Mouse (Mus musculus): ENCODE data around the gene Grk3. TPM values are rescaled to one million over a fixed set of nuclear protein-coding genes. Genes with fewer than 3 reads are reported as not detected.

The Grk3 gene
- polyA plus RNA-seq, 1 experiment from 2014 or later: 14.1 TPM

GRCm38 (mm10) chr5:113031201-113031754, 15.7 kb upstream of the Grk3 start:
- H3K9me3 ChIP-seq (replicated peaks): no peaks in the 10 kb centered on the region
- 76% methylated on average over 15 of the region's 15 CpGs for WGBS
- no peak overlapping the region for H3K4me2 ChIP-seq
- no peak overlapping the region for H3K9ac ChIP-seq
- H3K36me3 ChIP-seq: no peaks in the 10 kb centered on the region
- H3K4me3 ChIP-seq: no peak overlapping the region
- H3K4me1 ChIP-seq (replicated peaks): peaks cover 19% of the 10 kb centered on the region
- H3K27me3 ChIP-seq (replicated peaks): 0 out of 2 replicates have a peak, but pooled peaks cover 4% of the 10 kb centered on the region
- H3K27ac ChIP-seq (ENCODE audit: poor library complexity, severe bottlenecking): no peak overlapping the region
- no peak for ATAC-seq (ENCODE audit: insufficient number of reproducible peaks, low FRiP score)

- Histone ChIP-seq H3K4me1 (replicated peaks) (peaks cover 7% of the 10 kb centered on the region), H3K4me2 (no peak overlapping the region), H3K9me3 (replicated peaks) (no peaks in the 10 kb centered on the region), H3K27ac (ENCODE audit: poor library complexity, severe bottlenecking) (no peak overlapping the region), H3K4me3 (no peak overlapping the region), H3K9ac (no peak overlapping the region), H3K27me3 (replicated peaks) (0 out of 2 replicates have a peak, but pooled peaks cover 4% of the 10 kb centered on the region), H3K36me3 (no peaks in the 10 kb centered on the region)
- 60% methylated on average over 3 of the region's 3 CpGs for WGBS
- no peak for ATAC-seq (ENCODE audit: insufficient number of reproducible peaks, low FRiP score)
Observed at GRCm38 (mm10) chr5:113030082-113030481, 14.5 kb upstream of the Grk3 start.

- H3K4me2 ChIP-seq: no peak overlapping the region
- no peaks in the 10 kb centered on the region for H3K9me3 ChIP-seq (replicated peaks)
- no peaks in the 10 kb centered on the region for H3K36me3 ChIP-seq
- H3K27me3 ChIP-seq (replicated peaks): no peaks in the 10 kb centered on the region
- no peak overlapping the region for H3K4me3 ChIP-seq
- no peak overlapping the region for H3K27ac ChIP-seq (ENCODE audit: poor library complexity, severe bottlenecking)
- ATAC-seq (ENCODE audit: insufficient number of reproducible peaks, low FRiP score): no peak
- WGBS: 76% methylated on average over 5 of the region's 5 CpGs
- no peak overlapping the region for H3K9ac ChIP-seq
- peaks cover 9% of the 10 kb centered on the region; the same call in 1 of the 2 replicates for H3K4me1 ChIP-seq (replicated peaks)
Observed at GRCm38 (mm10) chr5:113026706-113027105, 11.1 kb upstream of the Grk3 start.

GRCm38 (mm10) chr5:113024154-113024764, 8.7 kb upstream of the Grk3 start:
- no peaks in the 10 kb centered on the region for H3K27me3 ChIP-seq (replicated peaks)
- H3K4me2 ChIP-seq: peak overlapping the region; percentile 12
- H3K9ac ChIP-seq: no peak overlapping the region
- H3K36me3 ChIP-seq: no peaks in the 10 kb centered on the region
- H3K4me3 ChIP-seq: no peak overlapping the region
- 0 out of 2 replicates have a peak, but pooled peaks have one; percentile 38 for ATAC-seq (ENCODE audit: insufficient number of reproducible peaks, low FRiP score)
- peaks cover 9% of the 10 kb centered on the region; the same call in 1 of the 2 replicates for H3K4me1 ChIP-seq (replicated peaks)
- H3K9me3 ChIP-seq (replicated peaks): no peaks in the 10 kb centered on the region
- no peak overlapping the region for H3K27ac ChIP-seq (ENCODE audit: poor library complexity, severe bottlenecking)
- WGBS: 39% methylated on average over 18 of the region's 18 CpGs

GRCm38 (mm10) chr5:113018190-113018589, 2.6 kb upstream of the Grk3 start:
- Histone ChIP-seq H3K27me3 (replicated peaks) (no peaks in the 10 kb centered on the region), H3K36me3 (no peaks in the 10 kb centered on the region), H3K4me2 (peak overlapping the region; percentile 0; the same call in 1 of the 2 replicates), H3K4me3 (no peak overlapping the region), H3K4me1 (replicated peaks) (peaks cover 39% of the 10 kb centered on the region), H3K9ac (no peak overlapping the region), H3K9me3 (replicated peaks) (no peaks in the 10 kb centered on the region), H3K27ac (ENCODE audit: poor library complexity, severe bottlenecking) (0 out of 2 replicates have a peak overlapping the region, but pooled peaks have one; percentile 17)
- 38% methylated on average over 8 of the region's 8 CpGs for WGBS
- ATAC-seq (ENCODE audit: insufficient number of reproducible peaks, low FRiP score): no peak

- ATAC-seq (ENCODE audit: insufficient number of reproducible peaks, low FRiP score): no peak
- H3K9me3 ChIP-seq (replicated peaks): no peaks in the 10 kb centered on the region
- H3K27ac ChIP-seq (ENCODE audit: poor library complexity, severe bottlenecking): no peak overlapping the region
- no peak overlapping the region for H3K9ac ChIP-seq
- H3K27me3 ChIP-seq (replicated peaks): no peaks in the 10 kb centered on the region
- H3K36me3 ChIP-seq: 0 out of 2 replicates have a peak, but pooled peaks cover 4% of the 10 kb centered on the region
- no peak overlapping the region for H3K4me2 ChIP-seq
- 84% methylated on average over 1 of the region's 1 CpGs for WGBS
- H3K4me1 ChIP-seq (replicated peaks): peaks cover 39% of the 10 kb centered on the region
- H3K4me3 ChIP-seq: no peak overlapping the region
Observed at GRCm38 (mm10) chr5:113017004-113017403, 1.4 kb upstream of the Grk3 start.

GRCm38 (mm10) chr5:113014808-113015235, 769 bp downstream of the Grk3 start:
- 0 out of 2 replicates have a peak, but pooled peaks cover 4% of the 10 kb centered on the region for H3K36me3 ChIP-seq
- peak; percentile 37 for ATAC-seq (ENCODE audit: insufficient number of reproducible peaks, low FRiP score)
- no peaks in the 10 kb centered on the region for H3K9me3 ChIP-seq (replicated peaks)
- H3K9ac ChIP-seq: peak overlapping the region; percentile 86
- WGBS: 3% methylated on average over 14 of the region's 14 CpGs
- H3K27ac ChIP-seq (ENCODE audit: poor library complexity, severe bottlenecking): peak overlapping the region; percentile 76
- peak overlapping the region; percentile 79 for H3K4me2 ChIP-seq
- peak overlapping the region; percentile 78 for H3K4me3 ChIP-seq
- H3K4me1 ChIP-seq (replicated peaks): peaks cover 46% of the 10 kb centered on the region
- no peaks in the 10 kb centered on the region for H3K27me3 ChIP-seq (replicated peaks)

- no peak overlapping the region for H3K27ac ChIP-seq (ENCODE audit: poor library complexity, severe bottlenecking)
- WGBS: 45% methylated on average over 16 of the region's 16 CpGs
- peak overlapping the region; percentile 78 for H3K4me3 ChIP-seq
- ATAC-seq (ENCODE audit: insufficient number of reproducible peaks, low FRiP score): no peak
- H3K9me3 ChIP-seq (replicated peaks): no peaks in the 10 kb centered on the region
- 0 out of 2 replicates have a peak, but pooled peaks cover 4% of the 10 kb centered on the region for H3K36me3 ChIP-seq
- peaks cover 52% of the 10 kb centered on the region for H3K4me1 ChIP-seq (replicated peaks)
- H3K9ac ChIP-seq: peak overlapping the region; percentile 86
- peak overlapping the region; percentile 79 for H3K4me2 ChIP-seq
- H3K27me3 ChIP-seq (replicated peaks): no peaks in the 10 kb centered on the region
Observed at GRCm38 (mm10) chr5:113014111-113014807, 1.3 kb downstream of the Grk3 start.

- H3K36me3 ChIP-seq: 0 out of 2 replicates have a peak, but pooled peaks cover 4% of the 10 kb centered on the region
- H3K27ac ChIP-seq (ENCODE audit: poor library complexity, severe bottlenecking): no peak overlapping the region
- H3K4me2 ChIP-seq: no peak overlapping the region
- H3K9me3 ChIP-seq (replicated peaks): no peaks in the 10 kb centered on the region
- no peak for ATAC-seq (ENCODE audit: insufficient number of reproducible peaks, low FRiP score)
- no peak overlapping the region for H3K4me3 ChIP-seq
- no peak overlapping the region for H3K9ac ChIP-seq
- H3K27me3 ChIP-seq (replicated peaks): no peaks in the 10 kb centered on the region
- WGBS: 79% methylated on average over 10 of the region's 10 CpGs
- H3K4me1 ChIP-seq (replicated peaks): peaks cover 57% of the 10 kb centered on the region
Observed at GRCm38 (mm10) chr5:113011926-113012325, 3.7 kb downstream of the Grk3 start.

- no peak overlapping the region for H3K9ac ChIP-seq
- H3K4me3 ChIP-seq: no peak overlapping the region
- H3K4me1 ChIP-seq (replicated peaks): peaks cover 59% of the 10 kb centered on the region
- H3K9me3 ChIP-seq (replicated peaks): no peaks in the 10 kb centered on the region
- no peak for ATAC-seq (ENCODE audit: insufficient number of reproducible peaks, low FRiP score)
- WGBS: 54% methylated on average over 8 of the region's 8 CpGs
- H3K27ac ChIP-seq (ENCODE audit: poor library complexity, severe bottlenecking): peak overlapping the region; percentile 15; the same call in 1 of the 2 replicates
- H3K4me2 ChIP-seq: peak overlapping the region; percentile 19; the same call in 1 of the 2 replicates
- no peaks in the 10 kb centered on the region for H3K27me3 ChIP-seq (replicated peaks)
- 0 out of 2 replicates have a peak, but pooled peaks cover 4% of the 10 kb centered on the region for H3K36me3 ChIP-seq
Observed at GRCm38 (mm10) chr5:113009183-113009820, 6.3 kb downstream of the Grk3 start.

Data from heart, embryonic 12.5 days (tissue).